Mouse (Mus musculus): ENCODE measurements at regions not wholly inside any gene's neighbourhood (a gene's known extent, or its start where the extent isn't known, plus 50 kb on each side); places are given as distances from the start of the nearest gene placed in this dataset.

GRCm38 (mm10) chr5:45119757-45120156 lies 320.3 kb upstream of the Ldb2 start:
- no peak for DNase-seq

GRCm38 (mm10) chr5:45111246-45111645 lies 311.8 kb upstream of the Ldb2 start:
- DNase-seq: no peak

GRCm38 (mm10) chr5:45110797-45111196 lies 311.3 kb upstream of the Ldb2 start:
- no peak for DNase-seq

- no peak for DNase-seq
Measured at GRCm38 (mm10) chr5:45105236-45105816, 305.8 kb upstream of the Ldb2 start.

GRCm38 (mm10) chr5:45103763-45104428 lies 304.4 kb upstream of the Ldb2 start:
- DNase-seq: no peak

- no peak for DNase-seq
Measured at GRCm38 (mm10) chr5:45102661-45103060, 303.2 kb upstream of the Ldb2 start.

GRCm38 (mm10) chr5:45101777-45102176 lies 302.3 kb upstream of the Ldb2 start:
- no peak for DNase-seq

GRCm38 (mm10) chr5:45099082-45099481 lies 299.6 kb upstream of the Ldb2 start:
- no peak for DNase-seq

GRCm38 (mm10) chr5:45097941-45098340 lies 298.5 kb upstream of the Ldb2 start:
- DNase-seq: no peak

GRCm38 (mm10) chr5:45084741-45085140 lies 285.3 kb upstream of the Ldb2 start:
- DNase-seq: no peak

GRCm38 (mm10) chr5:45082601-45083000 lies 283.1 kb upstream of the Ldb2 start:
- DNase-seq: no peak

GRCm38 (mm10) chr5:45076347-45076890 lies 276.9 kb upstream of the Ldb2 start:
- DNase-seq: no peak

GRCm38 (mm10) chr5:45075195-45075594 lies 275.7 kb upstream of the Ldb2 start:
- no peak for DNase-seq

GRCm38 (mm10) chr5:45072529-45072928 lies 273.0 kb upstream of the Ldb2 start:
- no peak for DNase-seq

GRCm38 (mm10) chr5:45065917-45066699 lies 266.6 kb upstream of the Ldb2 start:
- no peak for DNase-seq

GRCm38 (mm10) chr5:45062567-45062966 lies 263.1 kb upstream of the Ldb2 start:
- peak; percentile 29 for DNase-seq

- no peak for DNase-seq
Measured at GRCm38 (mm10) chr5:45055276-45055959, 255.9 kb upstream of the Ldb2 start.

GRCm38 (mm10) chr5:45049410-45049809 lies 249.9 kb upstream of the Ldb2 start:
- DNase-seq: no peak

GRCm38 (mm10) chr5:45042914-45043313 lies 243.4 kb upstream of the Ldb2 start:
- no peak for DNase-seq

- no peak for DNase-seq
Measured at GRCm38 (mm10) chr5:45036430-45036829, 236.9 kb upstream of the Ldb2 start.

- no peak for DNase-seq
Measured at GRCm38 (mm10) chr5:45033146-45033545, 233.7 kb upstream of the Ldb2 start.

- no peak for DNase-seq
Measured at GRCm38 (mm10) chr5:45027876-45028275, 228.4 kb upstream of the Ldb2 start.

GRCm38 (mm10) chr5:45025383-45025782 lies 225.9 kb upstream of the Ldb2 start:
- DNase-seq: no peak
